Mouse (Mus musculus): ENCODE measurements around the gene Laptm4a.
A peak's percentile ranks its signal among the peaks of the same experiment; 100 is the strongest.

The Laptm4a gene

DNA sequence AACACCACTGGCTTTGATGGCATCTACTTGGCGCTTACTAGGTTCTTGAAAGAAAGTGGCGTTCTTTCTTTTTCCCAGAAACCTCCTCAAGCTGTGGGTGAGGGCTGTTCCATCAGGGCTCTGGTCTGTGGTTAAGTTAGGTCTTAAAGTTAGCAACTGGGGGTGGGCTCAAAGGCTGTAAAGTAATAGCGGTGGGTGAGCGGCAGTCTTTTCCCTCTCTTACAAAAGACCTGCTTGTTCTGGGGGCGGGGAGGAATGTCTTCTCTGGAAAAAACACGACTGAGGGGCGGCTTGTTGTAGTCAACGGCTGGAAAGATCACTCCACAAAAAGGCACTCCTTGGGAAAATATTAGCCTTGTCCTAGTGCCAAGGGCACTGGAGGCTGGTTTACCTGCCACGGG, 32.7 kb downstream of the Laptm4a start:
- DNase-seq (ENCODE audit: low spot score), result no peak

- DNase-seq (ENCODE audit: low spot score), result no peak
These were observed 40.3 kb downstream of the Laptm4a start for GRCm38 (mm10) chr12:8961607-8962316.

- no peak for DNase-seq (ENCODE audit: low spot score)
These were observed 48.4 kb downstream of the Laptm4a start for GRCm38 (mm10) chr12:8969828-8970227.

- peak; percentile 91 for DNase-seq (ENCODE audit: low spot score)
These were observed 52.5 kb downstream of the Laptm4a start, which contains the start of gene Wdr35 for GRCm38 (mm10) chr12:8973820-8974465. TSS of gene Wdr35 (plus strand) at chr12:8973892.

GRCm38 (mm10) chr12:8975076-8975475, 53.6 kb downstream of the Laptm4a start:
- DNase-seq (ENCODE audit: low spot score), result no peak
